10 mouse cellular contexts compared by ENCODE assay signal in genomic region chr4:88727324-88727723, GRCm38 (mm10). TPM values are rescaled to one million over a fixed set of nuclear protein-coding genes. Genes with fewer than 3 reads are reported as not detected.
DNase-seq lines count a peak whose midpoint lies in the region; ATAC-seq lines count a peak whose summit lies in the region.
"Had no signal": no experiment of that assay in that cellular context is flagged by ENCODE, and none has a peak within 500 bp of the region (broad histone marks: within the 10 kb centered on the region; RNA-seq: fewer than 3 reads in every experiment).

No protein-coding gene starts in this region.

- H3K4me3 ChIP-seq in heart, embryonic 10.5 days: no peak overlapping the region
- H3K4me3 ChIP-seq in liver, embryonic 13.5 days (replicated peaks): no peak overlapping the region
- H3K4me3 ChIP-seq: neural tube, embryonic 12.5 days had no signal

- no peaks in the 10 kb centered on the region for H3K27me3 ChIP-seq in heart, embryonic 10.5 days (ENCODE audit: insufficient read depth, poor library complexity, severe bottlenecking)
- H3K27me3 ChIP-seq in liver, embryonic 13.5 days: no peaks in the 10 kb centered on the region
- H3K27me3 ChIP-seq: neural tube, embryonic 12.5 days had no signal

- no peak overlapping the region for H3K9ac ChIP-seq in liver, embryonic 13.5 days
- H3K9ac ChIP-seq: neural tube, embryonic 12.5 days had no signal

- DNase-seq in heart, adult 11 months: peak; percentile 48
- DNase-seq in heart, embryonic 10.5 days (ENCODE audit: low spot score): no peak
- peak; percentile 80 for DNase-seq in CD4-positive, CD25-positive, alpha-beta regulatory T cell, adult 2 months (ENCODE audit: low read depth, low spot score)
- peak; percentile 64 for DNase-seq in embryo, embryonic 10.5 days (ENCODE audit: low spot score)
- DNase-seq in liver, embryonic 13.5 days: no peak
- peak; percentile 58 for DNase-seq in thymus, postnatal 0 days (ENCODE audit: low spot score)
- no peak for DNase-seq in ovary, postnatal 10 days (ENCODE audit: low spot score)
- DNase-seq in left cerebral cortex, postnatal 4 days: no peak

- no peak overlapping the region for H3K27ac ChIP-seq in heart, embryonic 10.5 days
- no peak overlapping the region for H3K27ac ChIP-seq in liver, embryonic 13.5 days
- H3K27ac ChIP-seq: neural tube, embryonic 12.5 days had no signal

- no peaks in the 10 kb centered on the region for H3K4me1 ChIP-seq in heart, embryonic 10.5 days
- peaks cover 2% of the 10 kb centered on the region; the same call in 1 of the 2 replicates for H3K4me1 ChIP-seq in liver, embryonic 13.5 days (replicated peaks)
- H3K4me1 ChIP-seq: neural tube, embryonic 12.5 days had no signal

- no peaks in the 10 kb centered on the region for H3K9me3 ChIP-seq in heart, embryonic 10.5 days
- H3K9me3 ChIP-seq in liver, embryonic 13.5 days (replicated peaks): no peaks in the 10 kb centered on the region
- H3K9me3 ChIP-seq: neural tube, embryonic 12.5 days had no signal

- 4% methylated on average over 1 of the region's 1 CpGs for WGBS in heart, embryonic 10.5 days
- WGBS in liver, embryonic 13.5 days (ENCODE audit: insufficient replicate concordance): 0% methylated on average over 1 of the region's 1 CpGs

- no peak for ATAC-seq in liver, embryonic 13.5 days (ENCODE audit: low read depth)

- 0 out of 2 replicates have a peak overlapping the region, but pooled peaks have one; percentile 8 for H3K4me2 ChIP-seq in liver, embryonic 13.5 days
- H3K4me2 ChIP-seq: neural tube, embryonic 12.5 days had no signal

- no peaks in the 10 kb centered on the region for H3K36me3 ChIP-seq in heart, embryonic 10.5 days
- no peaks in the 10 kb centered on the region for H3K36me3 ChIP-seq in liver, embryonic 13.5 days
- H3K36me3 ChIP-seq: neural tube, embryonic 12.5 days had no signal

- intact Hi-C loops in left cerebral cortex, postnatal 4 days (cut with DNase I): no loop called here

RNA-seq across cellular contexts. Expression of gene Klhl9, which starts 5.1 kb away (rescaled TPM):
- 83.9 and 88.7 TPM in 2 replicates for polyA plus RNA-seq in heart, embryonic 10.5 days (2016; fragmentation: Nextera tagmentation; extraction: Ambion mirVana)
- 24.6 and 33.1 TPM in 2 replicates for polyA plus RNA-seq in liver, embryonic 13.5 days (2015; fragmentation: Nextera tagmentation; extraction: Ambion mirVana)
- polyA plus RNA-seq in thymus, postnatal 0 days (2015; fragmentation: Nextera tagmentation; extraction: Ambion mirVana): 55.8 and 59.5 TPM in 2 replicates
- 100 to 1,000 TPM; 105 to 106 TPM for total RNA-seq in left cerebral cortex, postnatal 4 days (2021)

RNA-seq across cellular contexts. Expression of gene Gm26566, which starts 5.7 kb away (rescaled TPM):
- polyA plus RNA-seq in heart, embryonic 10.5 days (2016; fragmentation: Nextera tagmentation; extraction: Ambion mirVana): 1.1 and 1.2 TPM in 2 replicates
- 0.25 and 0.29 TPM in 2 replicates for polyA plus RNA-seq in liver, embryonic 13.5 days (2015; fragmentation: Nextera tagmentation; extraction: Ambion mirVana)
- polyA plus RNA-seq in thymus, postnatal 0 days (2015; fragmentation: Nextera tagmentation; extraction: Ambion mirVana): 0.63 and 0.85 TPM in 2 replicates
- total RNA-seq in left cerebral cortex, postnatal 4 days (2021): 1 to 10 TPM; 1.5 to 1.7 TPM

RNA-seq across cellular contexts. Expression of gene Gm13271, which starts 27.3 kb away (rescaled TPM):
- polyA plus RNA-seq in heart, embryonic 10.5 days (2016; fragmentation: Nextera tagmentation; extraction: Ambion mirVana): 0.30 TPM in 1 of 2 replicates, not detected in the other
- not detected in 2 replicates for polyA plus RNA-seq in liver, embryonic 13.5 days (2015; fragmentation: Nextera tagmentation; extraction: Ambion mirVana)
- polyA plus RNA-seq in thymus, postnatal 0 days (2015; fragmentation: Nextera tagmentation; extraction: Ambion mirVana): not detected in 2 replicates
- not detected for total RNA-seq in left cerebral cortex, postnatal 4 days (2021)
- polyA plus RNA-seq: heart, embryonic 14.5 days; neural tube, embryonic 12.5 days had no signal

RNA-seq across cellular contexts. Expression of gene Gm13283, which starts 32.6 kb away (rescaled TPM):
- 0.28 and 0.36 TPM in 2 replicates for polyA plus RNA-seq in heart, embryonic 10.5 days (2016; fragmentation: Nextera tagmentation; extraction: Ambion mirVana)
- polyA plus RNA-seq in liver, embryonic 13.5 days (2015; fragmentation: Nextera tagmentation; extraction: Ambion mirVana): not detected in 2 replicates
- polyA plus RNA-seq in thymus, postnatal 0 days (2015; fragmentation: Nextera tagmentation; extraction: Ambion mirVana): 0.33 and 0.37 TPM in 2 replicates
- total RNA-seq in left cerebral cortex, postnatal 4 days (2021): not detected

RNA-seq across cellular contexts. Expression of gene Ifnab, which starts 36.2 kb away (rescaled TPM):
- not detected in 2 replicates for polyA plus RNA-seq in heart, embryonic 10.5 days (2016; fragmentation: Nextera tagmentation; extraction: Ambion mirVana)
- polyA plus RNA-seq in liver, embryonic 13.5 days (2015; fragmentation: Nextera tagmentation; extraction: Ambion mirVana): not detected in 2 replicates
- polyA plus RNA-seq in thymus, postnatal 0 days (2015; fragmentation: Nextera tagmentation; extraction: Ambion mirVana): not detected in 2 replicates
- total RNA-seq in left cerebral cortex, postnatal 4 days (2021): not detected
- polyA plus RNA-seq: heart, embryonic 14.5 days; neural tube, embryonic 12.5 days had no signal

Comparison
In these comparisons a context has a peak if more than half of its experiments do, and no peak if none do; other contexts are left out.
1. DNase-seq: peak in heart, adult 11 months (single experiment), CD4-positive, CD25-positive, alpha-beta regulatory T cell, adult 2 months (single experiment), embryo, embryonic 10.5 days (single experiment) and thymus, postnatal 0 days (single experiment); none in heart, embryonic 10.5 days (single experiment), liver, embryonic 13.5 days (single experiment), ovary, postnatal 10 days (single experiment) and left cerebral cortex, postnatal 4 days (single experiment).